Mouse (Mus musculus) adrenal gland, postnatal 10 days (tissue): ENCODE data around the gene Gm45233. TPM values are rescaled to one million over a fixed set of nuclear protein-coding genes. Genes with fewer than 3 reads are reported as not detected.

Experiments
- DNase-seq: peaks from one replicate; pipeline ENCODE4 v3.0.0; 2021; ENCODE audit warnings: mixed read lengths
- total RNA-seq, 2 experiments: library from RNA; stranded (reverse); gene quantifications; 2 replicates each; pipeline ENCODE4 v1.2.3; 2021

The Gm45233 gene
- total RNA-seq, 2 experiments from 2014 or later, result 0.69 to 1.1 TPM

GRCm38 (mm10) chr7:43448246-43448645, 4.3 kb downstream of the Gm45233 start:
- DNase-seq, result no peak

- no peak for DNase-seq
Observed at GRCm38 (mm10) chr7:43449811-43450210, 5.9 kb downstream of the Gm45233 start.

DNA sequence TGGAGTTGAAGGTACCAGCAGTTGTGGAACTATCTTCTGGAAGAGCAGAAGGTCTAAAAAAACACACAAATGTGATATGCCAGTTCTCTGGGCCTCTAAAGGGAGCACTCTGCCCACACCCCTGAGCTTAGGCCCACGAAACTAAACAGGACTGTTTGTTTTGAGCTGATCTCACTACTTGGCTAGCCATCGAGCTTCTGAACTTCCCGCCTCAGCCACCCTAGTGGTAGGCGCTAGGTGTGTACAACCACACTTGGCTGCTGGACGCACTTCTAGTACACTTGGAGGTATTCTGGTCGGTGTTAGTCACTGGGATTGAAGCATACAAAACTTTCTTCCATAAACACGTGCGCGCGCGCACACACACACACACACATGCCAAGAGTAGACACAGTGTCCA, 7.8 kb downstream of the Gm45233 start:
- no peak for DNase-seq

DNA sequence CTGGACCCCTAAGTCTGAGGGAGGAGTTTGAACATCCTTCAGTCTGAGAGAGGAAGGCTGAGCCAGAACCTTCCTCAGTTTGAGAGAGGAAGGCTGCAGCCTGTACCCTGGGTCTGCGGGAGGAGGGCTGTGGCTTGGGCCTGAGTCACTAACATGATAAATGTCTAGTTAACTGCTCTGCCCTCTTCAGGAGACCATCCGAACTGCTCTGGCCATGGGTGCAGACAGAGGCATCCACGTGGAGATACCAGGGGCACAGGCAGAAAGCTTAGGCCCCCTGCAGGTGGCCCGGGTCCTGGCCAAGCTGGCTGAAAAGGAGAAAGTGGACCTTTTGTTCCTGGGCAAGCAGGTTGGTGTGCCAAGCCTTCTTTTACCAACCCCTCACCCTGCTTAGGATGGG, 8.7 kb downstream of the Gm45233 start:
- peak; percentile 58 for DNase-seq

GRCm38 (mm10) chr7:43453599-43454355, 9.8 kb downstream of the Gm45233 start:
- DNase-seq, result peak; percentile 58

GRCm38 (mm10) chr7:43454371-43454770, 10.4 kb downstream of the Gm45233 start:
- no peak for DNase-seq

- DNase-seq, result no peak
Observed at GRCm38 (mm10) chr7:43462851-43463250, 18.9 kb downstream of the Gm45233 start, which contains the start of gene Vsig10l. Vsig10l (plus strand) TSS chr7:43463151.

DNA sequence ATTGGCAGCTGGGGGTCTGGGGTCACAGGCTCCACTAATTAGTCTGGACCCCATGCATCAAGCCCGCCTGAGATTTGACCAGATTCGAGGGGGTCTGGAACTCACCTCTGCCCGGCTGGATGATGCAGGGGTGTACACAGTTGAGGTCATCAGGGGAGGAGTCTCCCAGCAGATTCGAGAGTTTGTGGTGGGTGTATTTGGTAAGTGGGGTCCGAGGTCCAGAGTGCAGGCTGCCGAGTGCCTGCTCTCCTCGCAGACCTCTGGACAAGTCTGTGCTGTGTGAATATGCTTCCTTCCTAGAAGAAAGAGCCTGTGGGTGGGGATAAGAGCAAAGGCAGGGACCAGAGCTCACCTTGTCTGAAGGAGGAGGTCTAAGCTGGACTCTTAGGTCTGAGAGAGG, 20.0 kb downstream of the Gm45233 start:
- DNase-seq, result no peak

DNA sequence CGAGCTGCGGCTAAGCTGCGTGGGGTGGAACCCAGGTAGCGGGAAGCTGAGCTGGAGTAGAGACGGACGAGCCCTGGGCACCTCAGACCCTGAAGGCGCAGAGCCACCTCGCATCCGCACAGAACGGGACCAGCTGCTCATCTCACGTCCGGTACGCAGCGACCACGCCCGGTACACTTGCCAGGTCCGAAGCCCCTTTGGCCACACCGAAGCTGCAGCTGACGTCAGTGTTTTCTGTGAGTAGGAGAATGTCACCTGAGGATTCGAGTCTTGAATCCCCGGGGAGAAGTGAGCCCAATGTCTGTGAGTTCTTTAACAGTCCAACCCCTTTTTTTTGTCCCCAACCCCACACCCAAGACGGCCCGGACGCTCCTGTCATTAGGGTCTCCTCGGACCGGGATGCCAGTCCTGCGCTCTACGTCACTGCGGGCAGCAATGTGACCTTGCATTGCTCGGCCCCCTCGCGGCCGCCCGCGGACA, 21.0 kb downstream of the Gm45233 start:
- no peak for DNase-seq

DNA sequence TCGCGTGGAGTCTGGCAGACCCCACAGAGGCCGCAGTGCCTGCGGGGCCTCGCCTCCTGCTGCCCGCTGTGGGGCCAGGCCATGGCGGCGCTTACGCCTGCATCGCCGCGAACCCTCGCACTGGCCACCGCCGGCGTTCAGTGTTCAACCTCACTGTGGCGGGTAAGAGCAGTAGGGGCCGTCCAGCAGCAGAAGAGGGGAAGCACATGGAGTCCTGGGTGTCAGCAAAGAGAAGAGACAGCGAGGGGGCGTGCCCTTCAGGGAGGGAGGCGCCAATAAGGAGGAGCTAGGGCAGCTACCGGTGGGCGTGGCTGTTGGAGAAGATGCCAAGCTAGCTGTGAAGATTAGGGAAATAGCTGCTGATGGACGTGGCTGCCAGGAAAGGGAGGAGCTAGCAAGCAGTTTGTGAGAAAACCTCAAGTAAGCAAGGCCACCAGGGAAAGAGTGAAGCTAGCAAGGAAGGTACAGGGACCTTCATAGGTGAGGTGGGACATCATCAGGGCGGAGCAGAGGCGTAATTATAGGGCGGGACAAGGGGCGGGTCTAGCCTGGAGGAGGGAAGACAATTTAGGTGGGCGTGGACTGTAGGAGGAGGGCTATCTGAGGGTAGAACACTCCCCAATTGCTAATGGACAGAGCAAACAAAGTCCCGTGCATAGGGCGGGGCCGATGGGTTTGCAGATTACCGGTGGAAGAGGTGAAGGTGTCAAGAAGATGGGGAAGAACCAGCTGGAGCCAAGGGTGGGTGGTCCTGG, 21.6 kb downstream of the Gm45233 start:
- peak; percentile 92 for DNase-seq

DNA sequence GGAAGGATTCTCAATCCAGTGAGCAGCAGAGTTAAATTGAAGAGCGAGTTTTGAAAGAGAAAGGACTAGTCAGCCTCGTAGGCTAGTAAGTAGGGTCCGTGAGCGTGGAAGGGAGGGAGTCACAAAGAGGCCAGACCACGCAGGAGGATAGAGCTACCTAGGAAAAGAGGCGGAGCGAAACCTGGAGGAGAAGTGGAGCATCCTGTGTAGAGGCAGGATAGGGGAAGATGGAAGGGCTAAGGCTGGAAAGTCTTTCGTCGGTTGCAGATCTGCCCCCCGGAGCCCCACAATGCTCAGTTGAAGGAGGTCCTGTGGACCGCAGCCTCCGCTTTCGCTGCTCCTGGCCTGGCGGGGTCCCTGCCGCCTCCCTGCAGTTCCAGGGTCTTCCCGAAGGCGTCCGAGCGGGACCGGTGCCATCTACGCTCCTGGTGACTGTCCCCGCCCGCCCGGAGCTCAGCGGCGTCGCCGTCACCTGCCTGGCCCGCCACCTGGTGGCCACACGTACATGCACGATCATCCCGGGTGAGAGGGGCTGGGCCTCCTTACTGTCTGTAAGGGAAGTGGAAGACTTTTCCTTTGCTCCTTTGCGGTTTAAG, 22.3 kb downstream of the Gm45233 start:
- peak; percentile 91 for DNase-seq

- peak; percentile 57 for DNase-seq
Observed at GRCm38 (mm10) chr7:43470373-43470772, 26.4 kb downstream of the Gm45233 start.

DNA sequence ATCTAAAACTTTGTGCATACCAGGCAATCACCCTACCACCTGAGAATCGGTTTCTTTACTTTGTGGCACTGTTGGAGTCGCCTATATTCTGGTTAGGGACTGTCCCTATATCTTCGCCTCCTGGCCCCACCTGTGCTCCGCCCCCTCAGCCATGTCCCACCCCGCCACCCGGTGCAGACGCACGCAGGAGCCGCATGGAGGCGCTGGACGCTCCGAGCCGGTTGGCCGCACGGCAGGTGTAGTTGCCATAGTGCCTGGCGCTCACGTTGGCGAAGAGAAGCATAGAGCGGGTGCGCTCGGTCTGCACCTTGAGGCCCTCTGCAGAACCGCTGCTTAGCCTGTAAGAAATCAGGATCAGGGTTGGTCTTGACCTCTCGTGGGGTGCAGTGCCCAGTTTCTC, 31.8 kb downstream of the Gm45233 start:
- no peak for DNase-seq

GRCm38 (mm10) chr7:43476376-43476775, 32.4 kb downstream of the Gm45233 start:
- DNase-seq, result no peak

DNA sequence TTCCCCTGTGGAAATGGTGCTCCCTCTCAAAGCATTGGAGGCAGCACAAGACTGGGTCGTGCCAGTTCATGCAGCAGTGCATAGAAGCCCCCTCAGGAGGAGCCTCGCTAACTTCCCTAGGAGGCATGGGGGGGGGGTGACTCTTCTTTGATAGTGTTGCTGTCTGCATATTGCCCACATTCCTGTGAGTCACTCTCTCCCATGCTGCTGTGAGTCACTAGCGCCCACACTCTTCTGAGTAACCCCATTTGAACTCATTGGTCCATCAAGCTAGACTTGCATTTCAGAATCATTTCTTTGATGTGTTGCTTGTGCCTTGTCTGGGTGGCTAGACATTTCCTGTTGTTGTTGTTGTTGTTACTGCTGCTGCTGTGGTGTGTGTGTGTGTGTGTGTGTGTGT, 37.3 kb downstream of the Gm45233 start:
- no peak for DNase-seq

DNA sequence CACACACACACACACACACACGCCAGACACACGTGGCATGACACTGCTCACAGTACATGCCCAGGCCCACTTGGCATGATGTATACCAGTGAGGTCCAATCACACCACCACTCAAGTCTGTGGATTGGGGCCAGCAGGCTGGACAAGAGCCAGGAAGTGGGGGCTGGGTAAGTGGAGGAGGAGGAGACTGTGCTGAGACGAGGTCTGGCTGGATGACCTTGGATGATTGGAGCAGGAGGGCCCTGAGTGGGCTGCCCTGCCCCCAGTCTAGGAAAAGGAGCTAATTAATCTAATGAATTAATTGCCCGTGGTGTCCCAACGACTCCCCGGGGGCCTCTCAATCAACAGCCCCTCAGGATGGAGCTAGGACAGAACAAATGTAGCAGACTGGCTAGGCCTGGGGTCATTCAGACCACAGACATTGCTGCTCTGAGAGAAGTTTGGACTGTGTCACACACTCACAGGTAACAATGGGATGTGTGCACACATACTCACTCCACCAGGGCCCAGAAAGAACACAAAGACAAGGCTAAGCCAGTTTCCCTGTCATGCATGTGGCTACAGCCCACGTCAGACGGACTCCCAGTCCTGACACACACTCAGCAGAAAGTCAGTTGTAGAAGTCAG, 38.3 kb downstream of the Gm45233 start:
- DNase-seq, result peak; percentile 60

DNA sequence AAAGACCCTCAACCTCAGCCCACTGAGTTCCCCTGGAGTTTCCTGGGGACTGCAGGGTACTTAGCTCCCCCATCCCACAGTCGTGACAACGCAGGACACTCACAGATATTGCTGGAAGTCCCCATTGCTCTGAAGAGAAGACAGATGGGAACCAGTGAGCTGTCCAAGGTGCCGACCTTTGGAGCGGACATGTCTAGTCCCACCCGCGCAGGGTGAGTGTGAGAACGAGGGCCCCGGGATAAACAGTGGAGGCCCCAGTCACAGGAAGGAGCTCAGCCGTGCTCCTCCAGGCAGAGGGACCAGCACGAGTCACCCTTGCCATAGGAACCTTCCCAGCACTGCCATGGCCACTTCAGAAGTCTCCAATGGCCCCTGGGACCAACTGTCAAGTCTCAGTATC, 39.3 kb downstream of the Gm45233 start:
- peak; percentile 54 for DNase-seq

GRCm38 (mm10) chr7:43488646-43489045, 44.7 kb downstream of the Gm45233 start:
- no peak for DNase-seq

GRCm38 (mm10) chr7:43489631-43490125, 45.8 kb downstream of the Gm45233 start, which contains the start of gene Iglon5:
Iglon5 (minus strand) TSS chr7:43490075.
- DNase-seq, result no peak

DNA sequence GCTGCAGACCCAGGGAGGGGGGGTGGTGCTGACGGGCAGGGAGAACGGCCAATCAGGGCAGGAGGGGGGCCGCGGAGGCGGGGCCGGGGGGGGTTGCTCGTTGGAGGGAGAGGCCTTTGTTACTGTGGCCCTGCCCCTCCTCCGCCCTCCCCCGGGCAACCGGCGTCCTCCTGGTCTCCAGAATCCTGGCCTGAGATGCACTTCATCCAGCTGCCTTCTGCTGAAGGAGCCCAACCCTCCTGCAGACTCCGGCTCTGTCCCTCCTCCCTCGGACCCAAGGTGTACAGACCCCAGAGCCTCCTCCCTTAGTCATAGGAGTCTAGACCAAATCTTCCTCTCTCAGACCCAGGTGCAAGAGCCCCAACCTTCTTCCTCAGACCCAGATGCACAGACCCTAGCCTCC, 46.3 kb downstream of the Gm45233 start:
- peak; percentile 63 for DNase-seq

DNA sequence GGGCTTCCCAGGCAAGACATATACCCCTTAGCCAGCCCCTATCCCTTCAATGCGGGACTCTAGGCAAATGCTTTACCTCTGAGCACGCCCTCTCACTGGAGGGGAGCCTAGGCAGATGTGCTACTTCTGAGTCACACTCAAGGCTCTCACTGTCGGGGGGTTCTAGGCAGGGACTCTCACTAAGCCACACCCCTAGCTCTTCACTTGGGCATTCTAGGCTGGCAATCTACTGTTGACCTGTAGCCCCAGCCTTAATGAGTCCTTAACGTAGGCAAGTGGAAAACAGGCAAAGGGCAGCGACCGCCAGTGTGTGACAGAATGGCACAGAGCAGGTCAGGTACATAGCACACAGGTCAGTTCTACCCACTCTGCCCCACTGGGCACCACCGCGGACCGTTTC, 46.9 kb downstream of the Gm45233 start:
- no peak for DNase-seq

GRCm38 (mm10) chr7:43495343-43496021, 51.6 kb downstream of the Gm45233 start:
- peak; percentile 56 for DNase-seq
